Mouse (Mus musculus): ENCODE data around the gene Necap1. TPM values are rescaled to one million over a fixed set of nuclear protein-coding genes. Genes with fewer than 3 reads are reported as not detected.

Gene Necap1
- 47.1 and 47.2 TPM in 2 replicates for total RNA-seq (2021)
- long read RNA-seq, experiment 1, transcript Necap1-201 (8 exons, 2,476 nt): major isoform, 80 of 101 reads
- long read RNA-seq, experiment 1, partial matches to known transcripts: 4 of 101 reads
- long read RNA-seq, experiment 1, other reads (novel, unspliced or antisense): 17 of 101 reads
- long read RNA-seq, experiment 2, transcript Necap1-201 (8 exons, 2,476 nt): major isoform, 37 of 55 reads
- long read RNA-seq, experiment 2, partial matches to known transcripts: 1 of 55 reads
- long read RNA-seq, experiment 2, other reads (novel, unspliced or antisense): 17 of 55 reads

GRCm38 (mm10) chr6:122873871-122874719, at the start of gene Necap1:
Gene Necap1 (plus strand): TSS chr6:122874474.
- DNase-seq: peak; percentile 98

- DNase-seq: no peak
Observed at GRCm38 (mm10) chr6:122825166-122825565, 49.1 kb upstream of the Necap1 start.

DNA sequence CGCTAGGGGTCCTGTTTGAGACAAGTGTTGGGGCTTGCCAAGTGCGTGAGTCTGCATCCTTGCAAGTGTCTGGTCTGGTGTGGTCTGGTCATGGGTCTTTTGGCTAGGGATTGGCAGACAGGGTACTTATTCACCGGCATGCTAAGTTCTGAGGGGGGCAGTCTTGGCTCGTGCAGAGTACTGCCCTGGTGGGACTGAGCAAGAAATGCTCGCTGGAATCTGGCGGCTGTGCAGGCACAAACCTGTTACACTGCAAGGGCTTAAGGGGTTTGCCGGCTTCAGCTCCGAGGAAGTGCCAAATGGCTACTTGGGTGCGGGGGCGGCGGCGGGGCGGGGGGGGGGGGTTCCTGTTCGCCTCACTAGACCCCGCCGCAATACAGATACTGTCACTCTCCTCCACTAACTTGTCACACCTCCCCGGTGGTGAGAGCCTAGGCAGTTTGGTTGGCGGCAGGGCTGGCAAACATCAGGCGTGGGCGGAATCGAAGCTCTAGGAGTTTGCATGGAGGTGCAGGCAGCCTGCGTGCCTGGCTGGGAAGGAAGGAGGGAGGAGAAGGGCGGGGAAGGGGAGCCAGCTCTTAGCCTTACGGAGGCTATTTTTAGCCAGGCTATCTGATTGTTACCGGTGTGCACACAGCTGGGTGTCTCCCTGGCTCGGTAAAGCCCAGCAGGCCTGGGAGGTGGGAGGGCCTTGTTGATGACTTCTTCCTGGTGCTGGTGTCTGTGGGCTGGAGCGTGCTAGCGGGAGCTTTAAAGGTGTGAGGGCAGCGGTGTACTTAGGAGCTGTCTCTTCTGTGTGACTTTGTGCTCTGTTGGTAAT, 48.1 kb upstream of the Necap1 start:
- peak; percentile 84 for DNase-seq

DNA sequence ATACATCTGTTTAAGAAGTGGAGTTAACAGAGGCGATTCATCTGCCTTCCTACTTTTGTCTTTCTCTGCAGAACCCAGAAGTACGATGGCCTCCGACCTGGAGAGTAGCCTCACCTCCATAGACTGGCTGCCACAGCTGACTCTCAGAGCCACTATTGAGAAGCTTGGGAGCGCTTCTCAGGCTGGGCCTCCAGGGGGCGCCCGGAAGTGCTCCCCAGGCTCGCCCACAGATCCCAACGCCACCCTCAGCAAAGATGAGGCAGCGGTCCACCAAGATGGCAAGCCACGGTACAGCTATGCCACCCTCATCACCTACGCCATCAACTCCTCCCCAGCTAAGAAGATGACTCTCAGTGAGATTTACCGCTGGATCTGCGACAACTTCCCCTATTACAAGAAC, 46.2 kb upstream of the Necap1 start:
- DNase-seq: peak; percentile 63

DNA sequence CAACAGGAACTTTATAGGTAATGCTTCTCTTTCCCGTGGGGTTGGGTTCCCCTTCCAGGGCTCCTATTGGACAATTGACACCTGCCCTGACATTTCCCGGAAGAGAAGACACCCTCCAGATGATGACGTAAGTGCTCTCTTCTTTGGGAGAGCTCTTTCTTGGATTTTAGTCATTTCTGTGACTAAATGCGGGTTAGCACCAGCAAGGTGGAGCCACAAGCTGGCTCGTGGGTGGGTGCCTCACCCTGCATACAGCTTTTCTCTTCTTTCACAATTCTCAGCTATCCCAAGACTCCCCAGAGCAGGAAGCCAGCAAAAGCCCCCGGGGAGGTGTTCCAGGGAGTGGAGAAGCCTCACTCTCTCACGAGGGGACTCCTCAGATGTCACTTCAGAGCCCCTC, 41.4 kb upstream of the Necap1 start:
- DNase-seq: no peak

- DNase-seq: peak; percentile 60
Observed at GRCm38 (mm10) chr6:122834365-122834764, 39.9 kb upstream of the Necap1 start.

- no peak for DNase-seq
Observed at GRCm38 (mm10) chr6:122836974-122837373, 37.3 kb upstream of the Necap1 start.

- no peak for DNase-seq
Observed at GRCm38 (mm10) chr6:122837539-122837938, 36.7 kb upstream of the Necap1 start.

DNA sequence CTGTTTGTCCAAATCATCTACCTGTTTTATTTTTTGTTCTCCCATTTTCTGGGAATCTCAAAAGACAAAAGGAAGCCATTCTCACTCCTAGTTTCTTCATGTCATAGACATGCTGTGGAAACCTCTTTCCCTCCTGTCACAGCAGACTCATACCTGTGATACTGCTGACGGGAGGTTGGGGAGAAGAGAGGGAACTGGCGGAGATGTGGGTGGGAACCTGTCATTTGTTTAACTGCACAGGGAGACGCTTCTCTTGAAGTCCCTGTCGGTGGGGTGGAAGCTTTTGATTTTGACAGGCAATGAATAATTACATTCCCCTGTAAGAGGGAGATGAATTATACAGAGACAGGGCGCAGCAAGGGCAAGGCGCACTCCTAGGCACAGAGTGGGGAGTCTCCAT, 30.5 kb upstream of the Necap1 start:
- DNase-seq: no peak

GRCm38 (mm10) chr6:122852696-122853095, 21.6 kb upstream of the Necap1 start:
- DNase-seq: no peak

GRCm38 (mm10) chr6:122854552-122854951, 19.7 kb upstream of the Necap1 start:
- DNase-seq: no peak

- peak; percentile 44 for DNase-seq
Observed at GRCm38 (mm10) chr6:122855955-122856354, 18.3 kb upstream of the Necap1 start, which contains the start of gene C3ar1. Gene C3ar1 (minus strand): TSS chr6:122856161.

GRCm38 (mm10) chr6:122862434-122862833, 11.8 kb upstream of the Necap1 start:
- no peak for DNase-seq

DNA sequence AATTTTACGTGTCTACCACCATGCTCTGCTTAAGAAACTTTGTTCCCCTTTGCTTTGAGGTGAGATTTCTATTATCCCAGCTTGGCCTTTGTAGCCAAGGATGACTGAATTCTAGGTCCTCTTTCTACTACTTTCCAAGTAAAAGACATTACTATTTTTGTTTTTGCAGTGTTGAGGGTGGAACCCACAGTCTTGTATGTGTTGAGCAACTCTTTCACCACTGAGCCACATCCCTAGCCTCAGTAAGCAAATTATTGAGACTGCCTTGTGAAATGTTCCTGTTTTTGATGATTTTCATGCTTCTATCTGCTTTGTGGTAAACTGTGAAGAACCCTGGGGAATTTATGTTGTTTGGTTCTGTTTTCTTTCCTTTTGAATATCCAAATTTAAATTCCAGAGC, 11.4 kb upstream of the Necap1 start:
- DNase-seq: no peak

- DNase-seq: peak; percentile 22
Observed at GRCm38 (mm10) chr6:122867914-122868313, 6.4 kb upstream of the Necap1 start.

GRCm38 (mm10) chr6:122869846-122870245, 4.4 kb upstream of the Necap1 start:
- DNase-seq: peak; percentile 16

- no peak for DNase-seq
Observed at GRCm38 (mm10) chr6:122872800-122873199, 1.5 kb upstream of the Necap1 start.

DNA sequence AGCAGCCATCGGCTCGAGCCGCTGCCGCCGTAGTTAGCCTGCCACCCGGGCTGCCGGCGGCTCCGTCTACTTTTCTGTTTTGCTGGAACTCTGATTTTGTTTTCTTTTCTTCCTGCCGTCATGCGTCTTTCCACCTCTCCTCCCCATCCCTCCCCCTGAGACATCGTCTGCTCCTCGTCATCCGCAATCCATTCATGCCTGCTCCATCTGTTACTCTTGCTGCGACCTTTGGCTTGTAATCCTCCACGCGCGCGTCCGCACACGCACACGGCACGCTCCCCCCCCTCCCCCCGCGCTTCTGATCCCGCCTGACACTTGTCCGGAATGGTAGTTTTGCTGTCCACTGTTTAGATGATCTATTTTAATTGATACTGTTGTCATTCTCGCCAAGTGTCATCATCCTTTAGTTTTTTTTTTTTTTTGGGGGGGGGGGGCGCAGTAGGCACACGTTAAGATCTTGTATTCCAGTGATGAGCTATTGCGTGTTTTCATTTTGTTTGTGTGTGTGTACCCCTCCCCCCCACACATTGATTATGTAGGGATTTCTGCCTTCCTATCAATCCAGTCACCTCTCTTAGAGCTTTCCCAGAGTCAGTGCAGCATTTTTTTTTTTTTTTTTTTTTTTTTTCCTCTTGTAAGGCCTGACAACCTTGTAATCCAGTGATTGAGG, 581 bp downstream of the Necap1 start:
- peak; percentile 63 for DNase-seq

GRCm38 (mm10) chr6:122879141-122879735, 5.0 kb downstream of the Necap1 start:
- no peak for DNase-seq

GRCm38 (mm10) chr6:122879781-122880505, 5.7 kb downstream of the Necap1 start:
- no peak for DNase-seq

DNA sequence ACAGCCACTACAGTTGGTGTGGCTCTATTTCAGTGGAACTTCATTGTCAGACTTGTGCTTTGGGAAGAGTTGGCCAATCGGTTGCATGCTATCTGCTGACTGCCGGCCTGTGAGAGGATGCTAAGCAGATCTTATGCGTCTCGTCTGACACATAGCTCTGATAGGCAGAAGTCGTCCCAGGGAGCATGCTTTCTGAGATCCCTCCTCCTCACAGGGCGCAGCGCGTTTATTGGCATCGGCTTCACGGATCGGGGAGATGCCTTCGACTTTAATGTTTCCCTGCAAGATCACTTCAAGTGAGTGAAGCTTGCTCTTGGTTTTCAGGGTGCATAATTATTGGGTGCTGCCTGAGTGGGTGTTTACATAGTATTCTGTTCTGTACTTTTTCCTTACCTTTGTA, 7.0 kb downstream of the Necap1 start:
- no peak for DNase-seq

Data from adrenal gland, postnatal 14 days (tissue).